Mouse (Mus musculus) cortical plate, adult 2 months (tissue): ENCODE data around the gene Mrps9. TPM values are rescaled to one million over a fixed set of nuclear protein-coding genes. Genes with fewer than 3 reads are reported as not detected.

Source experiments
- H3K27ac ChIP-seq: fragments of 200-500 bp; 2 replicates; pipeline ENCODE4 v1.5.1; 2012; ENCODE audit warnings: low read length, control low read depth, inconsistent platforms; ENCODE audit not compliant: insufficient read depth
- H3K4me1 ChIP-seq: fragments of 200-500 bp; 2 replicates; pipeline ENCODE4 v1.6.1; 2011; ENCODE audit warnings: low read length; ENCODE audit not compliant: control insufficient read depth, insufficient read depth
- H3K4me3 ChIP-seq: fragments of 200-500 bp; 2 replicates; pipeline ENCODE4 v1.5.1; 2011; ENCODE audit warnings: mild to moderate bottlenecking, low read length, control low read depth; ENCODE audit not compliant: insufficient read depth
- CTCF ChIP-seq: fragments of 200-500 bp; IDR thresholded peaks from 2 replicates; pipeline ENCODE4 v1.5.1; 2011; ENCODE audit warnings: mild to moderate bottlenecking, control low read depth, low read length; ENCODE audit not compliant: insufficient read depth; ENCODE audit errors: extremely low read depth
- POLR2A ChIP-seq: fragments of 200-500 bp; IDR thresholded peaks from 2 replicates; pipeline ENCODE4 v1.6.1; 2011; ENCODE audit warnings: mild to moderate bottlenecking, low read length, control low read depth; ENCODE audit not compliant: insufficient read depth; ENCODE audit errors: extremely low read depth
- polyA plus RNA-seq: library from polyadenylated mRNA; depleted of rRNA; stranded (reverse); fragments of >200 nt; gene quantifications from 2 replicates; pipeline ENCODE4 v1.2.3, GENCODE M21; 2012; rRNA removed

Gene Mrps9
- polyA plus RNA-seq, 1 experiment: 53.3 TPM

GRCm38 (mm10) chr1:42952734-42953481 is 101.9 kb downstream of the Mrps9 start, which contains the start of gene Gpr45:
TSS of gene Gpr45 (plus strand) at chr1:42952872.
- Histone ChIP-seq H3K27ac (peak within 1 kb of the TSS; percentile 52; the same call in 1 of the 2 replicates), H3K4me3 (peak within 1 kb of the TSS; percentile 47), H3K4me1 (peaks cover 3% of the 10 kb centered on the region; the same call in 1 of the 2 replicates)
- TF ChIP-seq POLR2A: no peak
- no peak for TF ChIP-seq CTCF

- H3K4me3 ChIP-seq: peak overlapping the region; percentile 47
- peak overlapping the region; percentile 36; the same call in 1 of the 2 replicates for H3K27ac ChIP-seq
- peaks cover 3% of the 10 kb centered on the region; the same call in 1 of the 2 replicates for H3K4me1 ChIP-seq
- TF ChIP-seq CTCF: no peak
- TF ChIP-seq POLR2A: no peak
Measured at GRCm38 (mm10) chr1:42953482-42953822, 102.4 kb downstream of the Mrps9 start.

Other genes with a start within 250 kb of the Mrps9 start
- 37.5 and 39.1 TPM in 2 replicates for gene Pou3f3, start 155.5 kb upstream of the Mrps9 start, polyA plus RNA-seq
- 13.1 and 13.4 TPM in 2 replicates for gene Gpr45, start 101.6 kb downstream of the Mrps9 start, polyA plus RNA-seq
- gene Tgfbrap1, start 247.4 kb downstream of the Mrps9 start, polyA plus RNA-seq: 37.2 and 37.4 TPM in 2 replicates
- 21.8 and 23.2 TPM in 2 replicates for gene AI597479, start 247.5 kb downstream of the Mrps9 start, polyA plus RNA-seq